Mouse (Mus musculus): ENCODE data around the gene Col18a1. TPM values are rescaled to one million over a fixed set of nuclear protein-coding genes. Genes with fewer than 3 reads are reported as not detected.
"Not testable (repeated sequence)": the region's sequence is repeated elsewhere in the genome, so short reads cannot be mapped to it uniquely, and the experiment has no call there.

The Col18a1 gene
- polyA plus RNA-seq, 1 experiment: 8.5 TPM

- H3K27ac ChIP-seq (replicated peaks; ENCODE audit: low read depth, low read length); H3K4me3 ChIP-seq (ENCODE audit: insufficient read depth, low read depth, low read length); H3K4me1 ChIP-seq (ENCODE audit: control insufficient read depth, insufficient read depth, insufficient read length, low read length): not testable (repeated sequence)
These were observed 31.6 kb downstream of the Col18a1 start for GRCm38 (mm10) chr10:77134807-77135152.

DNA sequence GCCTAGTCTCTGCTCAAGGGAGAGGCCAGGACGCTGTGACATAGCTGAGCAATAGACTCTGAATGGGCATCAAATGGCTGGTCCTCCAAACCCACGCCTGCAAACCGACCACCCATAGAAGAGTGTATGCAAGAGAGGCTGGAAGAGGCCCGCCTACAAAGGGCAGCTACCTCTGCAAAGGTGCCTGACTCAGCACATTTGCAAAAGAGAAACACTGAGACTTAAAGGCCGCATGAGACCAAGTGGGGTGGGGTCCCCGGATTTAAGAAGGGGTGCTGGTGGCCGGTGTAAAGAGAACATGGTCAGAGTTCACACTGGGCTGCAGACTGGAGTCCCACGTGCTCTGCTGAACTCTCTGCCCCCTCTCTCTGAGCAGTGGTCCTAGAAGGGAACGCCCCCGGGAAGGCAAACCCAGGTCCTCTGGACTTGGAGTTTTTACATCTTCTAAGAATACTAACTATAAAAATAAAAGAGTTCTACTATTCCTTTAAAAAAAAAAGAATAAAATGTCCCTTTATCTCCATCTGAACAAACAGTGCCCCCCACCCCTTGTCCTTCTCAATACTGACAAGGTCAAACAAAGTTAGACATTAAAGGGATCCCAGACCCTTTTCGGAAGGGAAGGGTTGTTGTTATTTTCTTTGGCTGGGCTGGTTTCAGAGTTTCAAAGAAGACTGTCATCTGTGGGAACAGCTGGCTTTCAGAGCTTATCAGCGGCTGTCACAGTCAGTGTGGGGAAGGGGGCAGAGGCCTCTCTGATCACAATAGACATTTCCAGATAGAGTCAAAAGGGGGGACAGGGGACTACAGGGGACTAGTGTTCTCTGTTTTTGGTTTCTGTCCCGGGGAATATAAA lies 32.2 kb downstream of the Col18a1 start:
- no peaks in the 10 kb centered on the region; the same call in 1 of the 2 replicates for H3K4me1 ChIP-seq (ENCODE audit: control insufficient read depth, insufficient read depth, insufficient read length, low read length)
- H3K27ac ChIP-seq (replicated peaks; ENCODE audit: low read depth, low read length): no peak overlapping the region
- no peak overlapping the region for H3K4me3 ChIP-seq (ENCODE audit: insufficient read depth, low read depth, low read length)

- peaks cover 5% of the 10 kb centered on the region; the same call in 1 of the 2 replicates for H3K4me1 ChIP-seq (ENCODE audit: control insufficient read depth, insufficient read depth, insufficient read length, low read length)
- H3K27ac ChIP-seq (replicated peaks; ENCODE audit: low read depth, low read length): no peak overlapping the region
- H3K4me3 ChIP-seq (ENCODE audit: insufficient read depth, low read depth, low read length): no peak overlapping the region
These were observed 34.2 kb downstream of the Col18a1 start for GRCm38 (mm10) chr10:77132118-77132517.

DNA sequence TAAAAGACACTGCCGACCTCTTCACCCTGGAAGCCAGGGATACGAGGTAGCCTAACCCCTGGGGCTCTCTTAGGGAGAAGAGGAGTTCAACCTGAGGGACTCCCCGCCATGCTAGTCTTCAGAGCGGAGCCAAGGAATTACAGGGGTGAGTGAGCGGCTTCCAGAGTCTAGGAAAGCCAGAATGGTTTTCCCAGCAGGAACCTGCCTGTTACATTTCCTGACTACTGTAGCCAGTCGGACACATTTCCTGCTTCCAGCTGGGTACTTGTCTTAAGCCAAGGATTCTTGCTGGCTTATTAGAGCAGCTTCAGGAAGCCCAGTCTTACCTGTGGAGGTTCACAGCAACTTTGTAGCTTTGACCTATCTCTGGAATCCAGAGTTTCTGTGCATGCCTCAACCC lies 34.8 kb downstream of the Col18a1 start:
- Histone ChIP-seq H3K27ac (replicated peaks; ENCODE audit: low read depth, low read length) (no peak overlapping the region), H3K4me1 (ENCODE audit: control insufficient read depth, insufficient read depth, insufficient read length, low read length) (peaks cover 5% of the 10 kb centered on the region; the same call in 1 of the 2 replicates), H3K4me3 (ENCODE audit: insufficient read depth, low read depth, low read length) (no peak overlapping the region)

GRCm38 (mm10) chr10:77130561-77131240 lies 35.6 kb downstream of the Col18a1 start:
- Histone ChIP-seq H3K4me1 (ENCODE audit: control insufficient read depth, insufficient read depth, insufficient read length, low read length) (peaks cover 5% of the 10 kb centered on the region; the same call in 1 of the 2 replicates), H3K27ac (replicated peaks; ENCODE audit: low read depth, low read length) (no peak overlapping the region), H3K4me3 (ENCODE audit: insufficient read depth, low read depth, low read length) (no peak overlapping the region)

DNA sequence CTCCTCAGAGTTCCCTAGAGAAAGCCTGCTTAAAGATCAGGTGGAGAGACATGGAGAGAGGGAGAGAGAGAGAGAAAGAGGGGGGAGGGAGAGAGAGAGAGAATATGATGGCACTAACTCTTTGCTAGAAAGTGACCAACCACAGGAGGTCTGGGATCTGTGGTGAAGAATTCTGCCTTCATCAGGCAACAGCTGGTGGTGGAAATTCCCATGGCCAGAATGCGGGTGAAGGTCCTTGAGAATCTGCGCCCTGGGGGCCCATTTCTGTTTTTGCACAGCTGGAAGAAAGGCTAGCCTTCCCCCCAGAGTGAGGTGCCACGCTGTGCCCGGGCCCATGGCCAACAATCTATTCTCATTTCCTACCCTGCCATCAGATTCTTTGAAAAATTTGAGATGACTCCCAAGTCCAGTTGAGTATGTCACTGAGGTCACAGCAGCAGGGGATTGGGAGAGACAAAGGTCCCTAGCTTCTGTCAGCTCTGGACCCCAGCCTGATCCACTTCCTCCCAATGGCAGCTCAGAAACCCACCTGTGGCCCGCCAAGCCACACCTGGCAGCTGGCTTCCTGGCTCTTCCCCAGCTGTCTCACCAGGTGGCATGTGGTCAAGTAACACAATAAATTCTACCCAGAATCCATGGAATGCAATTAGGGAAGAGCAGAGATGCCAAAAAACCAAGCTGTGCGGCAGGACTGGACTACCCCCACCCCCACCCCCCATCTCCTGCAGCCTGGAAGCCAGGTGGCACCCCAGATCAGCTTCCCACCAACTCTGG lies 36.5 kb downstream of the Col18a1 start:
- no peak overlapping the region for H3K27ac ChIP-seq (replicated peaks; ENCODE audit: low read depth, low read length)
- H3K4me3 ChIP-seq (ENCODE audit: insufficient read depth, low read depth, low read length): no peak overlapping the region
- H3K4me1 ChIP-seq (ENCODE audit: control insufficient read depth, insufficient read depth, insufficient read length, low read length): peaks cover 5% of the 10 kb centered on the region; the same call in 1 of the 2 replicates

- Histone ChIP-seq H3K4me1 (ENCODE audit: control insufficient read depth, insufficient read depth, insufficient read length, low read length) (peaks cover 5% of the 10 kb centered on the region; the same call in 1 of the 2 replicates), H3K4me3 (ENCODE audit: insufficient read depth, low read depth, low read length) (no peak overlapping the region), H3K27ac (replicated peaks; ENCODE audit: low read depth, low read length) (no peak overlapping the region; the same call in 1 of the 2 replicates)
These were observed 38.4 kb downstream of the Col18a1 start for GRCm38 (mm10) chr10:77127926-77128325.

DNA sequence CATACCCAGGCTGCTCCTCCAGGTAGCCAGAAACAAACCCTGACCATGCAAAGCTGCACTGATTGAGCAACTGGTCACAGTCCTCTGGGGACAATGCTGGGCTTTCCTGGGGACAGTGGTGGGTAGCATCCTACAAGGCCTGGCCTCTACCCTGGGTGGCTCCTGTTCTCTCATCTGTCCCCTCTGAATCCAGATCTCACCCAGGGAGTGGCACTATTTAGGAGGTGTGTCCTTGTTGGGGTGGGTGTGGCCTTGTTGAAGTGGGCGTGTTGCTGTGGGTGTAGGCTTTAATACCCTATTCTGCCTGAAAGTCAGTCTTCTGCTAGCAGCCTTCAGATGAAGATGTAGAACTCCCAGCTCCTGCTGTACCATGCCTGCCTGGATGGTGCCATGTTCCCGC lies 39.8 kb downstream of the Col18a1 start:
- no peak overlapping the region for H3K27ac ChIP-seq (replicated peaks; ENCODE audit: low read depth, low read length)
- H3K4me1 ChIP-seq (ENCODE audit: control insufficient read depth, insufficient read depth, insufficient read length, low read length): peaks cover 5% of the 10 kb centered on the region; the same call in 1 of the 2 replicates
- H3K4me3 ChIP-seq (ENCODE audit: insufficient read depth, low read depth, low read length): no peak overlapping the region

DNA sequence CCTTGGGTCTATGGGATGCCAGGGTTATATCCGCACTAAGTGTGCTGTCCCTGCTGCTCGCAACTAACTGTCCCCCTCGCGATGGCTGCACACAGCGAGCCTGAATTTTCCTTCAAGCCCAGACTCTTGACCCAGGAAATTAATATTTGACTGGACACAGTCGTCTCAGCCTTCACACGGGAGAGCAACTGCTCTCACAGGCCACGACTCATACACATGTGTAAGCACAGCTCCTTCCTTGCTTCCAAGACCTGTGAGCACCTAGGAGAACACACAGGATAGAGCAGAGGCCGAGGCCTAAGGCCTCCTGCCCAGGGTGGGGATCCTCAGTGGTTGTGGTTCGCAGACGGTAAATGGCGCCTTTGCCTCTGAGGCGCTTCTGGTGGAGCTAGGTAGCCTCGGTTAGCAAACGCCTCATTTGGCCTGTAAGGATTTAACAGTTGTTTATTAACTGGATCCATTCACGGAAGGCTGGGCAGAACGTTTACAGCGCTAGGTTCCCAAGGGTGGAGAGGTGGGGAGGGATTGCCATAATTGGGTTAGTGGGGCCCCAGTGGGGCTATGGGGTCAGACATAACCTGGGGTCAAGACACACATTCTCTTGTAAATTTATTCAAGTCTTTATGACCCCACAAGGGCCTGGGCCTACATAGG lies 41.1 kb downstream of the Col18a1 start:
- H3K4me3 ChIP-seq (ENCODE audit: insufficient read depth, low read depth, low read length): no peak overlapping the region
- H3K4me1 ChIP-seq (ENCODE audit: control insufficient read depth, insufficient read depth, insufficient read length, low read length): peaks cover 5% of the 10 kb centered on the region; the same call in 1 of the 2 replicates
- no peak overlapping the region for H3K27ac ChIP-seq (replicated peaks; ENCODE audit: low read depth, low read length)

- no peak overlapping the region for H3K4me3 ChIP-seq (ENCODE audit: insufficient read depth, low read depth, low read length)
- H3K27ac ChIP-seq (replicated peaks; ENCODE audit: low read depth, low read length): no peak overlapping the region
- H3K4me1 ChIP-seq (ENCODE audit: control insufficient read depth, insufficient read depth, insufficient read length, low read length): peaks cover 5% of the 10 kb centered on the region; the same call in 1 of the 2 replicates
These were observed 42.4 kb downstream of the Col18a1 start for GRCm38 (mm10) chr10:77123953-77124352.

GRCm38 (mm10) chr10:77121287-77122022 lies 44.9 kb downstream of the Col18a1 start:
- no peak overlapping the region for H3K4me3 ChIP-seq (ENCODE audit: insufficient read depth, low read depth, low read length)
- H3K27ac ChIP-seq (replicated peaks; ENCODE audit: low read depth, low read length): no peak overlapping the region
- peaks cover 7% of the 10 kb centered on the region; the same call in 1 of the 2 replicates for H3K4me1 ChIP-seq (ENCODE audit: control insufficient read depth, insufficient read depth, insufficient read length, low read length)

GRCm38 (mm10) chr10:77120501-77120900 lies 45.8 kb downstream of the Col18a1 start:
- Histone ChIP-seq H3K4me1 (ENCODE audit: control insufficient read depth, insufficient read depth, insufficient read length, low read length) (peaks cover 10% of the 10 kb centered on the region), H3K27ac (replicated peaks; ENCODE audit: low read depth, low read length) (no peak overlapping the region), H3K4me3 (ENCODE audit: insufficient read depth, low read depth, low read length) (no peak overlapping the region)

DNA sequence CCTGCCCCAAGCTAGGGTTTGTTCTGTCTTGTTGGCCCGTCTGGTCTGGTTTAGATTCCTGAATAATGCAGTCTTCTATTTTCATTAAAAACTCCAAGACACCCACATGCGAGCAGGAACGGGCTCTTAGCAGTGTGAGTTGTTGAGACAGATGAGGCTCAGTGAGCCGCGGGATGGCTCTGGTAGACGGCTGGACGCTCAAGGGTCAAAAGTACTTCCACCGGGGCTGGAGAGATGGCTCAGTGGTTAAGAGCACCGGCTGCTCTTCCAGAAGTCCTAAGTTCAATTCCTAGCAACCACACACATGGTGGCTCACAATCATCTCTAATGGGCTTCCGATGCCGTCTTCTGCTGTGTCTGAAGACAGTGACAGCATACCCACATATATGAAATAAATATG lies 46.9 kb downstream of the Col18a1 start:
- no peak overlapping the region for H3K27ac ChIP-seq (replicated peaks; ENCODE audit: low read depth, low read length)
- H3K4me1 ChIP-seq (ENCODE audit: control insufficient read depth, insufficient read depth, insufficient read length, low read length): peaks cover 10% of the 10 kb centered on the region
- no peak overlapping the region for H3K4me3 ChIP-seq (ENCODE audit: insufficient read depth, low read depth, low read length)

DNA sequence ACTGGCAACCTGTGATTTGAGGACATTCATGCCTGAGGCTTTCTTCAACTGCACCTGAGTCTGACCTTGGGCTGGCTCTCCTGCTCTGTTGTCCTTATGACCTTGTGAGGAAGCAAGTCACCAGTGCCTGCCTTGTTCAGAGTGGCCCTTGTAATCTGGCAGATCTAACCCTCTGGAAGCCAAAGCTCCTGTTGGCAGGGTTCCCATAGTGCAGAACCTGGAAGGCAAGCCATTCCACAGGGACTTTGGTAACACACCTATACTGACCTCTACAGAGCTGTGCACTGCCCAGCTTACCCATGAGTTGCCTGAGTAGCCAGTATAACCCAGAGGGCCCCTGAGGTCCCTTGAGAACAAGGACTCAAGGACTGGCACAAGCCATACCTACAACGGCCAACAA lies 48.0 kb downstream of the Col18a1 start:
- Histone ChIP-seq H3K4me3 (ENCODE audit: insufficient read depth, low read depth, low read length) (no peak overlapping the region), H3K27ac (replicated peaks; ENCODE audit: low read depth, low read length) (no peak overlapping the region)

More for the DNA sequence above, 48.0 kb downstream of the Col18a1 start:
- H3K4me1 ChIP-seq (ENCODE audit: control insufficient read depth, insufficient read depth, insufficient read length, low read length): peaks cover 12% of the 10 kb centered on the region

All from brown adipose tissue, adult 24 weeks (tissue).